Mouse (Mus musculus): ENCODE data around the gene C1qb. TPM values are rescaled to one million over a fixed set of nuclear protein-coding genes. Genes with fewer than 3 reads are reported as not detected.

Gene C1qb
- polyA plus RNA-seq, 1 experiment from 2014 or later: 71.4 TPM

DNA sequence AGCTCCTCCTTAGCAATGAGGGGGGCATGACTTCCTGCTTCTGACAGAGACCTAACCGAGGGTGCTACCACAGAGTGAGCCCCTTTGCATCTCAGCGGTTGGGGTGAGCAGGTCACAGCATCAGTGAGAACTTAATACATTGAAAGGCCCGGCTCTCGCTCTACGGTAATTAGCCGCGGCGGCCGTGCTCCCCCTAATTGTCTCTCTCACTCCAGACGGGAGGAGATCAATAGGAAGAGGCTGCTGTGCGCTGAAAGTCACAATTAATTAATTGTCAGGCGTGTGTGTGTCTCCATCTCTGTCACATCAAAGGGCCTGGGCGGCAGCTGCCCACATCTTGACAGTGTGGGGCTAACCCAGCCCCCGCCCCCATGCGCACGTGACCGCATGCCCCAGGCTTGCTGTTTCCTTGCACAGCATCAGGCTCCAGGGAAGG lies 25.2 kb upstream of the C1qb start:
- Histone ChIP-seq H3K4me2 (replicated peaks; ENCODE audit: low read depth) (no peak overlapping the region), H3K36me3 (ENCODE audit: control insufficient read depth, insufficient read depth) (no peaks in the 10 kb centered on the region), H3K27me3 (replicated peaks; ENCODE audit: control insufficient read depth, insufficient read depth, low read length) (peaks cover 23% of the 10 kb centered on the region; the same call in 1 of the 2 replicates), H3K9me3 (ENCODE audit: control insufficient read depth) (no peaks in the 10 kb centered on the region), H3K4me1 (replicated peaks; ENCODE audit: control insufficient read depth, insufficient read depth, low read length) (no peaks in the 10 kb centered on the region), H3K4me3 (ENCODE audit: low read depth, low read length) (no peak overlapping the region), H3K9ac (ENCODE audit: low read depth, low read length) (no peak overlapping the region), H3K27ac (ENCODE audit: low read depth, low read length) (no peak overlapping the region)
- no peak for TF ChIP-seq CTCF (IDR thresholded peaks at IDR 0.05; ENCODE audit: low read depth)
- 17% methylated on average over 17 of the region's 17 CpGs for WGBS
- no peak for ATAC-seq

DNA sequence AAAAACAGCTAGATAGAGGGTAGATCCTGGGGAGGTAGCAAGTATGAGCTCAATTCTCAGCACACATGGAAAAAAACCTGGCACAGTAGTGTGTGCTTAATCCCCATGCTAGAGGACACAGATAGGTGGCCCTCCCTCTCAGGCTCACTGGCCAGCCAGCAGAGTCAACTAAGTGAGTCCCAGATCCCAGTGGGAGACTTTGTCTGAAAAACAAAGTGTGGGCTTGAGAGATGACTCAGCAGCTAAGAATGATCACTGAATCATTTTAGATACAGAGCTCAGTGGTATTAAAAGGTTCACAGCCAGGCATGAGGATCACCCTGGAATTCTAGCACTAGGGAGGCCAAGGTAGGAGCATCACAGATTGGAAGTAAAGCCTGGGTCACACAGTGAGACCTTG lies 21.8 kb upstream of the C1qb start:
- no peak overlapping the region for H3K27ac ChIP-seq (ENCODE audit: low read depth, low read length)
- TF ChIP-seq CTCF (IDR thresholded peaks at IDR 0.05; ENCODE audit: low read depth): no peak
- H3K9me3 ChIP-seq (ENCODE audit: control insufficient read depth): no peaks in the 10 kb centered on the region
- H3K4me3 ChIP-seq (ENCODE audit: low read depth, low read length): no peak overlapping the region
- H3K4me2 ChIP-seq (replicated peaks; ENCODE audit: low read depth): no peak overlapping the region
- H3K9ac ChIP-seq (ENCODE audit: low read depth, low read length): no peak overlapping the region
- H3K27me3 ChIP-seq (replicated peaks; ENCODE audit: control insufficient read depth, insufficient read depth, low read length): peaks cover 48% of the 10 kb centered on the region
- no peaks in the 10 kb centered on the region for H3K36me3 ChIP-seq (ENCODE audit: control insufficient read depth, insufficient read depth)
- no peaks in the 10 kb centered on the region for H3K4me1 ChIP-seq (replicated peaks; ENCODE audit: control insufficient read depth, insufficient read depth, low read length)
- no peak for ATAC-seq

DNA sequence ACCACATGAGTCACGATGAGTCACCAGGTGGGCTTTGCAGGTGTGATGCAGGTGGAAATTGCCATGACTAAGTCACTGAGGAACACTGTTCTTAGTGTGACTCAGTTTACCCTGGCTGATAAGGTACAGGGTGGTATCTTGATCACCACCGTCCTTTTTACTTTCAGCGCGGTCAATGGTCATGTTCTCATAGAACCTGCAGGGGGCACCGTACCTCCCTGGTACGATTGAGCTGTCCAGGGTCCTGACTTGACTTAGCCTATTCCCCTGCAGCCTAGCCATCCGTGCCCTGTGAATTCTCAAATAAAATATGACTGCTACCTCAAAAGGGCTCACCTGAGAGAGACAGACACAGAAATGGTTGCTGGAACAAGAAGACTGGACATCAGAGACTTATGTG lies 21.0 kb upstream of the C1qb start:
- ATAC-seq: no peak

DNA sequence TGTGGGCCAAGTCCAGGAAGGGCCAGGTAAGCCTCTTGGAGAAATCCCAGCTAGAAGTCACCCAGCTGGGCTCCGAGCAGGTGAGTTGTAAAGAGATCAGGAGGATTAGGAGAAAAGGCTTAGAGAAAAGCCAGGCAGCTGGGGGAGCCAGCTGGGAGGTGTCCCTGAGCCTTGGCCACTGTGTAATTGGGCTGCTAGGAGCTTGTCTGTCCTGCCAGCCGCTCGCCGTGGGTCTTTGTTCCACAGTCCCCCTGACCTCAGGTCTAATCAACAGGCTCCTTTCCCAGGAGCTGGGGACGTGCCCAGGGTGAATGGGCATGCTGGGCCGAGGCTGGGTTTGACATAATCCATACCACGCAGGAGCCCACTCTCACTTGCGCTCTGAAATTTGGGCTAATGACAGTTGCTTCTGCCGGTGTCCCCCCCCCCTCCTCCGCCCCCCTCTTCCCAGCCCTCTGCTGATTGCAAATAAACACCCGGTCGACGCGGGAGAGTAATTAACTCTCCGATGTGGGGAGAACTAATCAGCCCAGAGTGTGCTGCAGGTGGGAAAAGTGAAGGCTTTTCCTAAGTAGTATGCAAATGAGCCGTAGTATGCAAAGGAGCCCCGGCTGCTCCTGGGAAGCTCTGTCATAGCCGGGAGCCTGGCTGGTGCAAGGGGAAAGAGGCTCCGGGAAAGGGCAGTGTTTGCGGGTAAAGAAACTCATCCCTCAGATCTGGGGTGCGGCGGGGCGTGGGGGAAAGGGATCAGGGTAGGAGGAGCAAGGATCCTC lies 19.0 kb upstream of the C1qb start:
- TF ChIP-seq CTCF (IDR thresholded peaks at IDR 0.05; ENCODE audit: low read depth): no peak
- Histone ChIP-seq H3K27ac (ENCODE audit: low read depth, low read length) (no peak overlapping the region), H3K36me3 (ENCODE audit: control insufficient read depth, insufficient read depth) (no peaks in the 10 kb centered on the region), H3K4me3 (ENCODE audit: low read depth, low read length) (no peak overlapping the region), H3K27me3 (replicated peaks; ENCODE audit: control insufficient read depth, insufficient read depth, low read length) (peaks cover 33% of the 10 kb centered on the region), H3K4me1 (replicated peaks; ENCODE audit: control insufficient read depth, insufficient read depth, low read length) (no peaks in the 10 kb centered on the region), H3K4me2 (replicated peaks; ENCODE audit: low read depth) (no peak overlapping the region), H3K9ac (ENCODE audit: low read depth, low read length) (no peak overlapping the region), H3K9me3 (ENCODE audit: control insufficient read depth) (no peaks in the 10 kb centered on the region)
- ATAC-seq: no peak
- WGBS: 1% methylated on average over 23 of the region's 23 CpGs

More for the DNA sequence above, 21.0 kb upstream of the C1qb start:
- Histone ChIP-seq H3K4me1 (replicated peaks; ENCODE audit: control insufficient read depth, insufficient read depth, low read length) (no peaks in the 10 kb centered on the region), H3K36me3 (ENCODE audit: control insufficient read depth, insufficient read depth) (no peaks in the 10 kb centered on the region), H3K27me3 (replicated peaks; ENCODE audit: control insufficient read depth, insufficient read depth, low read length) (peaks cover 44% of the 10 kb centered on the region), H3K4me2 (replicated peaks; ENCODE audit: low read depth) (no peak overlapping the region), H3K4me3 (ENCODE audit: low read depth, low read length) (no peak overlapping the region), H3K27ac (ENCODE audit: low read depth, low read length) (no peak overlapping the region), H3K9me3 (ENCODE audit: control insufficient read depth) (no peaks in the 10 kb centered on the region), H3K9ac (ENCODE audit: low read depth, low read length) (no peak overlapping the region)
- 13% methylated on average over 7 of the region's 7 CpGs for WGBS
- TF ChIP-seq CTCF (IDR thresholded peaks at IDR 0.05; ENCODE audit: low read depth): peak; percentile 94

DNA sequence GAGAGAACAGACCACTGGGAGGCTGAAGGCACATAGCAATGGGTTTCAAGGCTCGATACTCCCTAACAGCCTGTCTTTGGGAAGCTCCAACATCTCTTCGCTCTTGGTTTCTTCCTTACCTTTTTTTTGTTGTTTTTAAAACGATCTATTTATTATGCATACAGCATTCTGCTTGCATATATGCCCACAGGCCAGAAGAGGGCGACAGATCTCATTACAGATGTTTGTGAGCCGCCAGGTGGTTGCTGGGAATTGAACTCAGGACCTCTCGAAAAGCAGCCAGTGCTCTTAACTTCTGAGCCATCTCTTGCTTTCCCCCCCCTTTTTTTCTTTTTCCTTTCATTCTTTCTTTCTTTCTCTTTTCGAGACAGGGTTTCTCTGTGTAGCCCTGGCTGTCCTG lies 13.2 kb upstream of the C1qb start:
- peak; percentile 52 for TF ChIP-seq CTCF (IDR thresholded peaks at IDR 0.05; ENCODE audit: low read depth)
- no peak overlapping the region for H3K4me3 ChIP-seq (ENCODE audit: low read depth, low read length)
- H3K9me3 ChIP-seq (ENCODE audit: control insufficient read depth): no peaks in the 10 kb centered on the region
- no peaks in the 10 kb centered on the region for H3K4me1 ChIP-seq (replicated peaks; ENCODE audit: control insufficient read depth, insufficient read depth, low read length)
- H3K9ac ChIP-seq (ENCODE audit: low read depth, low read length): no peak overlapping the region
- H3K27me3 ChIP-seq (replicated peaks; ENCODE audit: control insufficient read depth, insufficient read depth, low read length): peaks cover 25% of the 10 kb centered on the region
- H3K36me3 ChIP-seq (ENCODE audit: control insufficient read depth, insufficient read depth): no peaks in the 10 kb centered on the region
- no peak overlapping the region for H3K27ac ChIP-seq (ENCODE audit: low read depth, low read length)
- no peak for ATAC-seq
- H3K4me2 ChIP-seq (replicated peaks; ENCODE audit: low read depth): no peak overlapping the region
- 62% methylated on average over 7 of the region's 7 CpGs for WGBS

DNA sequence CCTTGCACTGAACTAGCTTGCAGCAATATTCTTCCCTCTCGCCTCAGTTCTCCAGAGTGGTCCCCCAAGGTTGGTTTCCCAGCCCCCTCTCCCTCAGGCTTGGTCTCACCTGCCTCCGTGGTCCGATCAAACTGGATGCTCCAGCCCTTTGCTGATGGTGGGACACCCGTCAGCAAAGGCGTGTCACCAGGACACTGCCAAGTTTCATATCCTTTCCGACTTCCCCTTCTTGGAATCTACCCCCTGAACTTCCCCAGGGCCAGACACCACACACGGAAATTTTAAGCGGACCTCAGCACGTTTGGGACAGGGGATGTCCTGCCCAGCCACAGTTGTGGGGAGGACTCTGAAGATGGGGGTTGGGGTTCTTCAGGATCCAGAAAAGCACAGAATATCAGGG lies 12.7 kb upstream of the C1qb start, which contains the start of gene C1qa:
Gene C1qa (minus strand): TSS at position 167 of the 400 bp plus-strand sequence.
- no peak within 1 kb of the TSS for H3K9ac ChIP-seq (ENCODE audit: low read depth, low read length)
- no peaks in the 10 kb centered on the region for H3K9me3 ChIP-seq (ENCODE audit: control insufficient read depth)
- H3K27ac ChIP-seq (ENCODE audit: low read depth, low read length): no peak within 1 kb of the TSS
- no peaks in the 10 kb centered on the region for H3K4me1 ChIP-seq (replicated peaks; ENCODE audit: control insufficient read depth, insufficient read depth, low read length)
- no peaks in the 10 kb centered on the region for H3K36me3 ChIP-seq (ENCODE audit: control insufficient read depth, insufficient read depth)
- 64% methylated on average over 9 of the region's 9 CpGs for WGBS
- no peak for TF ChIP-seq CTCF (IDR thresholded peaks at IDR 0.05; ENCODE audit: low read depth)
- peaks cover 21% of the 10 kb centered on the region; the same call in 1 of the 2 replicates for H3K27me3 ChIP-seq (replicated peaks; ENCODE audit: control insufficient read depth, insufficient read depth, low read length)
- no peak for ATAC-seq
- H3K4me2 ChIP-seq (replicated peaks; ENCODE audit: low read depth): no peak within 1 kb of the TSS
- no peak within 1 kb of the TSS for H3K4me3 ChIP-seq (ENCODE audit: low read depth, low read length)

Data from intestine, postnatal 0 days (tissue).